Mouse (Mus musculus) liver, embryonic 13.5 days (tissue): ENCODE results near the gene Dapk1. TPM values are rescaled to one million over a fixed set of nuclear protein-coding genes. Genes with fewer than 3 reads are reported as not detected.

ENCODE experiments used
- ATAC-seq: fragments of 200-750 bp; cut with Nextera tagmentation; 2 replicates; pipeline ENCODE4 v1.8.0; 2017; ENCODE audit warnings: low read depth, mild to moderate bottlenecking, moderate number of reproducible peaks, moderate library complexity
- DNase-seq: peaks from one replicate; pipeline ENCODE4 v3.0.0; 2022
- H3K27ac ChIP-seq: fragments of 300-500 bp; sonication (generic); 2 replicates; pipeline ENCODE4 v1.5.1; 2015; ENCODE audit warnings: moderate library complexity, mild to moderate bottlenecking, inconsistent platforms
- H3K27me3 ChIP-seq: fragments of 300-500 bp; sonication (generic); 2 replicates; pipeline ENCODE4 v1.6.1; 2015; ENCODE audit warnings: mild to moderate bottlenecking, inconsistent platforms
- H3K36me3 ChIP-seq: fragments of 300-500 bp; sonication (generic); 2 replicates; pipeline ENCODE4 v1.6.1; 2015; ENCODE audit warnings: mild to moderate bottlenecking, inconsistent platforms
- H3K4me1 ChIP-seq: fragments of 300-500 bp; sonication (generic); replicated peaks from 2 replicates; pipeline ENCODE4 v1.6.1; 2015; ENCODE audit warnings: inconsistent platforms
- H3K4me2 ChIP-seq: fragments of 300-500 bp; sonication (generic); 2 replicates; pipeline ENCODE4 v1.6.1; 2015; ENCODE audit warnings: inconsistent platforms, mild to moderate bottlenecking, moderate library complexity
- H3K4me3 ChIP-seq: fragments of 300-500 bp; sonication (generic); replicated peaks from 2 replicates; pipeline ENCODE4 v1.5.1; 2015; ENCODE audit warnings: mild to moderate bottlenecking, inconsistent platforms
- H3K9ac ChIP-seq: fragments of 300-500 bp; sonication (generic); 2 replicates; pipeline ENCODE4 v1.6.1; 2015; ENCODE audit warnings: mild to moderate bottlenecking, inconsistent platforms
- H3K9me3 ChIP-seq: fragments of 300-500 bp; sonication (generic); replicated peaks from 2 replicates; pipeline ENCODE4 v1.6.1; 2016; ENCODE audit warnings: inconsistent platforms
- WGBS: fragments of 180-500 bp; shearing (Covaris S2); methylation state at CpG from one replicate; pipeline ENCODE4 v1.1.7; 2015; ENCODE audit not compliant: insufficient replicate concordance; 5-methylcytosine and 5-hydroxymethylcytosine counted together
- polyA plus RNA-seq: library from polyadenylated mRNA; unstranded; fragments of >200 nt; fragmentation: Nextera tagmentation; extraction: Ambion mirVana; gene quantifications from 2 replicates; pipeline ENCODE4 v1.2.1, GENCODE M21; 2015

The Dapk1 gene
- polyA plus RNA-seq, 1 experiment from 2014 or later: 5.0 TPM

GRCm38 (mm10) chr13:60728276-60729054, 126.7 kb downstream of the Dapk1 start:
- Histone ChIP-seq H3K27me3 (no peaks in the 10 kb centered on the region), H3K9ac (no peak overlapping the region), H3K4me1 (no peaks in the 10 kb centered on the region), H3K27ac (no peak overlapping the region), H3K4me2 (no peak overlapping the region), H3K4me3 (no peak overlapping the region), H3K9me3 (no peaks in the 10 kb centered on the region), H3K36me3 (peaks cover 29% of the 10 kb centered on the region)
- DNase-seq (no peak), ATAC-seq (no peak)
- WGBS: 75% methylated on average over 9 of the region's 9 CpGs

- no peak overlapping the region for H3K4me2 ChIP-seq
- no peaks in the 10 kb centered on the region for H3K9me3 ChIP-seq
- H3K4me1 ChIP-seq: peaks cover 3% of the 10 kb centered on the region; the same call in 1 of the 2 replicates
- no peak for DNase-seq
- H3K36me3 ChIP-seq: peaks cover 27% of the 10 kb centered on the region
- no peaks in the 10 kb centered on the region for H3K27me3 ChIP-seq
- H3K4me3 ChIP-seq: no peak overlapping the region
- H3K9ac ChIP-seq: no peak overlapping the region
- ATAC-seq: no peak
- 53% methylated on average over 3 of the region's 3 CpGs for WGBS
- no peak overlapping the region for H3K27ac ChIP-seq
Measured at GRCm38 (mm10) chr13:60729055-60729402, 127.3 kb downstream of the Dapk1 start.

GRCm38 (mm10) chr13:60730587-60730986, 128.8 kb downstream of the Dapk1 start:
- Histone ChIP-seq H3K4me1 (peaks cover 9% of the 10 kb centered on the region), H3K4me3 (no peak overlapping the region), H3K27me3 (no peaks in the 10 kb centered on the region), H3K36me3 (peaks cover 24% of the 10 kb centered on the region), H3K9ac (no peak overlapping the region), H3K27ac (no peak overlapping the region), H3K9me3 (no peaks in the 10 kb centered on the region), H3K4me2 (no peak overlapping the region)
- ATAC-seq (no peak), DNase-seq (no peak)
- 84% methylated on average over 7 of the region's 7 CpGs for WGBS

GRCm38 (mm10) chr13:60731001-60731400, 129.3 kb downstream of the Dapk1 start:
- Histone ChIP-seq H3K4me1 (peaks cover 14% of the 10 kb centered on the region), H3K27ac (no peak overlapping the region), H3K4me3 (no peak overlapping the region), H3K4me2 (no peak overlapping the region), H3K36me3 (peaks cover 20% of the 10 kb centered on the region), H3K9ac (no peak overlapping the region), H3K27me3 (no peaks in the 10 kb centered on the region), H3K9me3 (no peaks in the 10 kb centered on the region)
- no peak for ATAC-seq
- no peak for DNase-seq
- 66% methylated on average over 3 of the region's 3 CpGs for WGBS

- DNase-seq (no peak), ATAC-seq (no peak)
- H3K9ac ChIP-seq: no peak overlapping the region
- H3K4me1 ChIP-seq: peaks cover 39% of the 10 kb centered on the region
- H3K4me3 ChIP-seq: no peak overlapping the region
- no peak overlapping the region for H3K4me2 ChIP-seq
- H3K9me3 ChIP-seq: no peaks in the 10 kb centered on the region
- WGBS: 80% methylated on average over 9 of the region's 9 CpGs
- H3K27me3 ChIP-seq: no peaks in the 10 kb centered on the region
- peaks cover 22% of the 10 kb centered on the region for H3K36me3 ChIP-seq
- H3K27ac ChIP-seq: peak overlapping the region; percentile 70; the same call in 1 of the 2 replicates
Measured at GRCm38 (mm10) chr13:60735306-60735705, 133.6 kb downstream of the Dapk1 start.

- H3K27me3 ChIP-seq: no peaks in the 10 kb centered on the region
- H3K36me3 ChIP-seq: peaks cover 15% of the 10 kb centered on the region
- H3K9me3 ChIP-seq: no peaks in the 10 kb centered on the region
- H3K4me1 ChIP-seq: peaks cover 39% of the 10 kb centered on the region
- peak overlapping the region; percentile 70 for H3K27ac ChIP-seq
- DNase-seq (no peak), ATAC-seq (peak; percentile 66)
- H3K4me2 ChIP-seq: no peak overlapping the region
- no peak overlapping the region for H3K4me3 ChIP-seq
- WGBS: 78% methylated on average over 13 of the region's 13 CpGs
- H3K9ac ChIP-seq: no peak overlapping the region
Measured at GRCm38 (mm10) chr13:60736421-60737105, 134.8 kb downstream of the Dapk1 start.

GRCm38 (mm10) chr13:60737632-60738324, 136.0 kb downstream of the Dapk1 start:
- peak overlapping the region; percentile 35 for H3K4me3 ChIP-seq
- WGBS: 6% methylated on average over 9 of the region's 9 CpGs
- H3K27me3 ChIP-seq: no peaks in the 10 kb centered on the region
- peak; percentile 75 for ATAC-seq
- DNase-seq: peak; percentile 81
- H3K9ac ChIP-seq: peak overlapping the region; percentile 51
- H3K27ac ChIP-seq: peak overlapping the region; percentile 75
- peaks cover 50% of the 10 kb centered on the region for H3K4me1 ChIP-seq
- peaks cover 7% of the 10 kb centered on the region for H3K36me3 ChIP-seq
- H3K4me2 ChIP-seq: peak overlapping the region; percentile 69
- no peaks in the 10 kb centered on the region for H3K9me3 ChIP-seq

GRCm38 (mm10) chr13:60738429-60738828, 136.7 kb downstream of the Dapk1 start:
- Histone ChIP-seq H3K4me3 (peak overlapping the region; percentile 35), H3K4me1 (peaks cover 56% of the 10 kb centered on the region), H3K4me2 (peak overlapping the region; percentile 69), H3K36me3 (peaks cover 6% of the 10 kb centered on the region), H3K27ac (peak overlapping the region; percentile 75), H3K9ac (peak overlapping the region; percentile 51), H3K27me3 (no peaks in the 10 kb centered on the region), H3K9me3 (no peaks in the 10 kb centered on the region)
- ATAC-seq: peak; percentile 40
- WGBS: 7% methylated on average over 9 of the region's 9 CpGs
- DNase-seq: peak; percentile 66

GRCm38 (mm10) chr13:60740248-60740647, 138.5 kb downstream of the Dapk1 start:
- Histone ChIP-seq H3K4me2 (no peak overlapping the region), H3K27ac (no peak overlapping the region), H3K9me3 (no peaks in the 10 kb centered on the region), H3K4me1 (peaks cover 69% of the 10 kb centered on the region), H3K4me3 (no peak overlapping the region), H3K9ac (no peak overlapping the region), H3K36me3 (peaks cover 6% of the 10 kb centered on the region), H3K27me3 (no peaks in the 10 kb centered on the region)
- ATAC-seq (no peak), DNase-seq (no peak)
- WGBS: 71% methylated on average over 6 of the region's 6 CpGs

GRCm38 (mm10) chr13:60742611-60743010, 140.9 kb downstream of the Dapk1 start:
- Histone ChIP-seq H3K27ac (peak overlapping the region; percentile 93), H3K4me3 (no peak overlapping the region), H3K4me1 (peaks cover 70% of the 10 kb centered on the region), H3K36me3 (peaks cover 6% of the 10 kb centered on the region), H3K9ac (peak overlapping the region; percentile 62), H3K27me3 (no peaks in the 10 kb centered on the region), H3K9me3 (no peaks in the 10 kb centered on the region), H3K4me2 (peak overlapping the region; percentile 62)
- WGBS: 35% methylated on average over 3 of the region's 3 CpGs
- DNase-seq (no peak), ATAC-seq (no peak)

GRCm38 (mm10) chr13:60743381-60744077, 141.8 kb downstream of the Dapk1 start:
- no peaks in the 10 kb centered on the region for H3K27me3 ChIP-seq
- H3K4me3 ChIP-seq: peak overlapping the region; percentile 30
- peak overlapping the region; percentile 93 for H3K27ac ChIP-seq
- ATAC-seq (peak; percentile 72), DNase-seq (peak; percentile 75)
- 16% methylated on average over 13 of the region's 13 CpGs for WGBS
- peak overlapping the region; percentile 62 for H3K9ac ChIP-seq
- peak overlapping the region; percentile 62 for H3K4me2 ChIP-seq
- peaks cover 14% of the 10 kb centered on the region for H3K36me3 ChIP-seq
- H3K4me1 ChIP-seq: peaks cover 62% of the 10 kb centered on the region
- no peaks in the 10 kb centered on the region for H3K9me3 ChIP-seq
